Mouse (Mus musculus) thymus, postnatal 4 days (tissue): ENCODE data around the gene Csrnp3.
A peak's percentile ranks its signal among the peaks of the same experiment; 100 is the strongest.
"Not testable (repeated sequence)": the region's sequence is repeated elsewhere in the genome, so short reads cannot be mapped to it uniquely, and the experiment has no call there.

Source experiments
- DNase-seq: peaks from one replicate; pipeline ENCODE4 v3.0.0; 2021

Csrnp3 gene

DNA sequence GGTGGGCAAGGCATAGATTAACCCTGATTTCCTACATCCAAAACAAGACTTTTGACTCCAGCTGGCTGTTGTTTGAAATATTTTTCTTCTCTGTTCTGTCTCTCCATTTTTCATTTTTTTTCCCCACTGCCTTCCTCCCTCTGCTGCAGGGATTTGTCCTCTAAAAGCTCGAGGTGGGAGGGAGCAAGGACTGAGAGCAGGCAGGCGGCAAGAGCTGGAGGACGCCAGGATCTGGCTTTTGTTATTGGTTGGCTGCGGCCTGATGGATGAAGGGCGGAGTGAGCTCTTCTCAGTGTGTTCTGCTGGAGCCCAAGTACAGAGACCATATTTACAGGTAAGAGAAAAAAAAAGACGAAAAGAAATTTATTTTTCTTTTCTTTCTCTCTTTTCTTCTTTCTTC is at the start of gene Csrnp3:
Gene Csrnp3, plus strand, starts transcription at position 217 of the 400 bp plus-strand sequence.
- no peak for DNase-seq

DNA sequence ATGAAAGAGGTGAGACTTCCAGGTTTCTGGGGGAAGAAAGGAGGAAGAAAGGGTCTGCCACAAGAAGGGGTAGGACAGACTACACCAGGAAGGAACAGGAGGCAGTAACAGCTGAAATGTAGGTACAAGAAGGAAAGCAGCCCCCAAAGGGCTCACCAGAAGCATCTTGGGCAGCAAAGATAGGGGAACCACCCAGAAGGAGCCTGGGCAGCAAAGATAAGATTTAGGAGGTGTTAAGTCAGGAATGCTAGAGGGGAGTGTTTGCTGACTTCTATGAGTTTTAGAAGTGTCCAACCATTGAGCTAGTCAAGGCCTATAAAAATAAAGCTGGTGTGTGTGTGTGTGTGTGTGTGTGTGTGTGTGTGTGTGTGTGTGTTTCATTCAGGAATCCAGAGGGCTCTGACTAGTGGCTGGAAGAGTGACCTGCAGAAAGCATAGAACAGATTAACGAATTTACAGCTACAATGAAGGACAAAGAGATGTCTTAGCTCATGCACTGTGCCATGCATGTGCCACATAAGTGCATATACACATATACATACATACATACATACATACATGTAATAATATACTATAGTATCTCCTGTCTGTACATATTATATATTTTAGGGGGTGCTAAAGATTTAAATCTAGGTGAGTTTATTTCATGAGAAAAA is 44.4 kb upstream of the Csrnp3 start:
- DNase-seq, result no peak

DNA sequence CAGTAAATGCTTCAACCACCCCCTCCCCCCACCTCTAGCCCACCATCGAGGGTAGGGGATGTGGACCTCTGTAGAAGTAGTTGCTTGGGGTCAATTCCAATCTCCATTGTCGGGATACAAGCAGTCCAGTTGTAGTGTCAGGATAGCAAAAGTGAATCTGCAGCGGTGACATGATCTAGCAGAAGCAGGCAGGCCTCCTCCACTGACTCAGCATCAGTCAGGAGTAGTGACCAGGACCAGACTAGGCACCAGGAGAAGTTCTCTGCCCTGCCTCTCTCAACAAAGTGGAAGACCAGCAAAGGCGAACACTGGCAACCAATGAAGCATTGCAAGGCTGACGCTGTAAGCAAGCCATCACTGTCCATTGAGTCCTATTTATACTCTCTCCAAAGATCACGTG is 39.0 kb upstream of the Csrnp3 start:
- no peak for DNase-seq

DNA sequence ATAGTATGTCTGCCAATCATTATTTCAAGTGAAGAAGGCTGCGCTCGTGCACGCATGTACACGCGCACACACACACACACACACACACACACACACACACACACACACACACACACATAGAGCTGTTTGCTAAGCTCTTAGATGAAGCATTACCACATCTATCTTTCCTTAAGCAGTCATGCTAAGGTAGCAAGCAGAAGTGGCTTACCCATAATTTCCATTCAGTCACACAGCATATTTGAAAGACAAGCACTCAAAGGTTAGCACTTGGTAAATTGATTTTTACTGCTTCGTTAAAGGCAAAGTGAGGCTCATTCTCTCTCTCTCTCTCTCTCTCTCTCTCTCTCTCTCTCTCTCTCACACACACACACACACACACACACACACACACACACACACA is 34.4 kb upstream of the Csrnp3 start:
- DNase-seq, result not testable (repeated sequence)

DNA sequence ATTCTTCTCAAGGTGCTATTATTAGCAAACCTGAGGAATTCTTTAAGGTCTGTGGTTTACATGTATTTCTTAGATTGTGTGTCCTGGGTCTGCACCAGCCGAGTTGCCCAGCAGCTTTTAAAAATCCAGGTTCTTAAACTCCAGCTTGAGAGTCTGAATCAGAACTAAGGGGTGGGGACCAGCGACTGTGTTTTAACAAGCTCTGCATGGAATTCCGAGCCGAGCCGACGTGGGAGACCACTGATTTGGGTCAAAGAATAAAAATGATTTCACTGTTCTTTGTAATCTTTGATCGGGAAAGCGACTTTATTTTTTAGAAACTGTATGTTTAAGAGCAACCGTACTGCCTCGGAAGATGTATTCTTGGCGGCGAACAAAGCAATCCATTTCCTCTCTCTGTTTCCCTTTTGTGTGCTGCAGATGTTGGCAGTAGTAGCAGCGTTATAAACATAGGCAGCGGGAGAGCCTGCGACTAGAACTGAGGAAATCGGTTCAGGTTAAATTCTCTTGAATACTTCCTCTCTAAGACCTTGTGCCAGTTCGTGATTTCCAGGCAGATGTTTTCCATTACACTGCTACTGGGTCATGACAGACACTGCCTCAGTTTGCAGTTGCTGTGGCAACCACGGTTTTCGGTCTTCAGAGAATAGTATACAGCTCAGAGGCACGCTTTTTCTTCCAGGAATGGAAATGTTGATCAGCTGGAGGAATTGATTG is 27.3 kb upstream of the Csrnp3 start:
- peak; percentile 7 for DNase-seq

DNA sequence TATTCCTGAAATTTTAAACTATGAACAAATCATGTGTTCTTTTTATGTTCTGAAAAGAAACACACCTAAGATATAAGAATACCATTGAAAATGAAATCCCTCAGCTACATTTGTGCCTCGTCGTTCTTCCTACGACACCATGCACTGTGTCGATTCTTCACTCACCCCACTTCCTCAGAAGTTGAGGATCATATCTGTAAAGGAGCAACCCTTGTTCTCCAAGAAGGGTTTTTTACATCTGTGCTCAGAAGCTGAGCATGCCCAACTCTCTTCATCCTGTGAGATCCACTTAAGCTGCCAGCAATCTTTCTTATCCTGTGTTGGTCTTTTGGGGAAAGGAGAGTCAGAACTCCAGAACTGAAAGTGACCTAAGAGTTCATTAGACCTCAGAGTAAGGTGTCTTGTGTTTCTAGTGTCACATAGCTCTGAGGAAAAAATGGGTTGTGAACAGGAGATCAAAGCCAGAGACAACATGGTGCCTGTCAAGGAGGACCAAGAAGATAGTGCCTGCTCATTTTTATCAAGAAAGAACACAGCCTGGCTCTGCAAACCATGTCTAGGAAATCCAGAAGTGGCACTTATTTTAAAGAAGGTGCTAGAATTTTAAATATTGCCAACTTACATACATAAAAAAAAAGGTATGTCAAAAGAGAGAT is 25.3 kb upstream of the Csrnp3 start:
- DNase-seq, result no peak

DNA sequence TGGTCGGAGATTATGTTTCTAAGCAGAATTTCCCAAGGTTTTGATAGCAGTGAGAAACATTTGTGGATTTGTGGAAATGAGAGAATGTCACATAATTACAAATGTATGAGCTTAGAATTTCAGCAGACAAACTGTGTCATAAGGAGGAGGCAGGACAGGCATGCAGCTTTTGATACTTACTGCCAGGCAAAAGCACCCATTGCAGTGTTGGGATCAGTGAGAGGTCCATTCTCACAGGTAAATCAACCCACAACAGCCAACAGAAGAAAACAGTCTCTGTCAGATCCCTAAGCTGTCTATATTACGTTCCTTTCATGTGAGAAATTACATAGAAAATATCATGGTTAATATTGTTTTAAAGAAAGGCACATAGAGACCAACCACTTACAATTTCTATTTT is 19.3 kb upstream of the Csrnp3 start:
- DNase-seq, result no peak

DNA sequence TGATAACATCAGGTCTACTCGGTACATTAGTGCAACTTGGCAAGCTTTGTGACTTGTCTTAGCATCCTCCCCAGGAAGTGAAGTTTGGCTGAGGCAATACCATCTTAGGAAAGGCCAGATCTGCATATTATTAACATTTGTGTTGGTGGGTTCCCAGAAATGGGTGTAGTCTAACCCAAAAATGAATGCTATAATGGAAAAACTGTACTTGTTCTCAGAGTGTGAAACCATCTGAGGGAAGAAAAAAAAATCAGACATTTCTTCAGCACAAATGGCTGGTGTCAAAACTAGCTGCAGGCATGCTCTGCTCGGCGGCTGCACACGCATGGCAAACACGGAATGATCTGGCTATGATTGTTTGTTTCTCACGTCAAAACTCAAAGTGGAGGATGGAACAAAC is 18.8 kb upstream of the Csrnp3 start:
- DNase-seq, result no peak

DNA sequence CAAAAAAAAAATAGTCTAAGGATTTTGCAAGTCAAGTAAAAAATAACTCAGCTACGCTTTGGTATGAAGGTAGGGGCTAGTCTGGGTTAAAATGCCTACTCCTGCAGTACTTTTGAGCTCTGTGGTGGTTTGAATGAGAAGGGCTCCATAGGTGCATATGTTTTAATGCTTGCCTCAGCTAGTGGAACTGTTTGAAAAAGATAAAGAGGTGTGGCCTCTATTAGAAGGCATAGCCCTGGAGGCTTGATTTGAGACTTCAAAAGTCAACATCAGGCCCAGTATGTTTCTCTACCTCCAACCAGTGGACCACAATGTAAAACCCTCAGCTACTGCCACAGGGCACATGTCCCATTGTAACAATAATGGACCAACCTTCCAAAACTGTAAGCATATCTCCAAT is 16.9 kb upstream of the Csrnp3 start:
- no peak for DNase-seq

DNA sequence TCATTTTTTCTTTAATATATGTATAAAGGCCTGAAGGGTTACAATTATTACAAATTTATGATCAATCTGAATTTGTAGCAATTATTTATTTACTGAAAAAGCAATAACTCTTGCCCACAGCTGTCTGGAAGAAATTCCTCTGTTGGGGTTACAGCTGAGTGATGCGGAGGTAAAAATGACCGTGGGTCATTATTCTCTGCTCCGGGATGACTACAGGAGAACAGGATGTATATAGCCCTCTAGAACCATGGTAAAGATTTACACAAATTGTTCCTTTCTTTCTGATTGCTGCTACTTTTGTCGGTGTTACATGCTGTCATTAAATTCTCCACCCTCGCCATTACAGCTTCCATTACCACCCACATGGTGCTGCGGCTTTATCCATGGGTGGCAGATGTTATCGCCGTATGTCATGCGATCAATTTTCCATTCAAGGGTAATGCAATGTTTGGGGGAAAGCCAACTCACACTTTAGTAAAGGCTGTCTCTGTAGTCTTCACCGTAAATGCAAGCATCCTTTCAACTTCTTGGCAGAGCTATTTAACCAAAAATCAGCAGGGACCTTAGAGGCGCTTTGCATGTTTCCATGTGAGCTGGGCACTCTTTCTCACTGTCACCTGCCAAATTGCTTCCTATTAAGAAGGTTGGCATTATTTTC is 12.7 kb upstream of the Csrnp3 start:
- no peak for DNase-seq

DNA sequence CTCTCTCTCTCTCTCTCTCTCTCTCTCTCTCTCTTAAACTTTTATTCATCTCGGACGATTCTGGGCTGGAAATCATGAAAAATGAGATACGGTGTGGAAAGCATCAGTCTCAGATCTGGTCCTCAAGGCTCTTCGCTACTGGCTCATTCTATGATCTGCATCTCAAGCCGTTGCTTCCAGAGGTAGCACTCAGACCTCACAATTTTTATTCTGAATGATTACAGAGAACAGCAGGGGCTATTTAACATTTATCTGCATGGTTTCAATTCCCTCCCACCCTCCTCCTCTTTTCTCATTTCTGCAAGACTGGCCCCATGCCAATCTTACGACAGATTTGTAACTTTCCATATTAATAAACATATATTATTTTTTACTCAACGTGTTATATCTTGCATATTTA is 12.1 kb upstream of the Csrnp3 start:
- no peak for DNase-seq

DNA sequence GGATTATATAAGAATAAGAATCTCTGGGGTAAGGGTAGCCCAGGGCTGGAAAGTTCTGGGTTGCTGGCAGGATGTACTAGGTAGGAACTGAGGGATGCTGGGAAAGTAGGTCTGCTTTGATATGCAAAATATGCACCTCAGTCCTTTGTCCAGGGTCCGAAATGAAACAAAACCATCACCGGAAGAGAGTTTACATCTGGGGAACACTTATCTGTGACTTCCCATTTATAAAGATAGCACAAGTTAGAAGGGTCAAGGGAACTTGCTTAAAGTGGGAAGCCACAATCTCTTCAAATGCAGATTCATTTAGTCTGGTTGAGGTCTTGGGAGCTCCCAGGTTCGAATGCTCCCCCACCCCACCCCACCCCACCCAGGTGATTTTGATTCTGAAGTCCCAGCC is 4.0 kb upstream of the Csrnp3 start:
- no peak for DNase-seq

DNA sequence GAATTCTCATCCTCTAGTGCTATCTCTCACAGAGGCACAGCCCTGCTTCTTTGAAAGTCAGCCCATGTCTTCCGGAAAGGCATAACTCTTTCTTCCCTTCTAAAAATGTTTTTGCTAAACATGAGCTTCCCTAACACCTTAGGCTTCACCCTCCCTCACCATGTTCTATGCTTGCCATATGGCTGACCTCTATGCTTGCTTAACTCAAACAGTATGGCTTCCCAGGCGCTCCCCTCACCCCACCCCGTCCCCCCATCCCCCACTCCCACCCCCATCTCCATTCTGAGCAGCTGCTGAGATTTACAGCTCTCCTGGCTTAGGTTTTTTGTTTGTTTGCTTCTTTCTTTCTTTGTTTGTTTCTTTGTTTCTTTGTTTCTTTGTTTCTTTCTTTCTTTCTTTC is 3.2 kb upstream of the Csrnp3 start:
- no peak for DNase-seq

DNA sequence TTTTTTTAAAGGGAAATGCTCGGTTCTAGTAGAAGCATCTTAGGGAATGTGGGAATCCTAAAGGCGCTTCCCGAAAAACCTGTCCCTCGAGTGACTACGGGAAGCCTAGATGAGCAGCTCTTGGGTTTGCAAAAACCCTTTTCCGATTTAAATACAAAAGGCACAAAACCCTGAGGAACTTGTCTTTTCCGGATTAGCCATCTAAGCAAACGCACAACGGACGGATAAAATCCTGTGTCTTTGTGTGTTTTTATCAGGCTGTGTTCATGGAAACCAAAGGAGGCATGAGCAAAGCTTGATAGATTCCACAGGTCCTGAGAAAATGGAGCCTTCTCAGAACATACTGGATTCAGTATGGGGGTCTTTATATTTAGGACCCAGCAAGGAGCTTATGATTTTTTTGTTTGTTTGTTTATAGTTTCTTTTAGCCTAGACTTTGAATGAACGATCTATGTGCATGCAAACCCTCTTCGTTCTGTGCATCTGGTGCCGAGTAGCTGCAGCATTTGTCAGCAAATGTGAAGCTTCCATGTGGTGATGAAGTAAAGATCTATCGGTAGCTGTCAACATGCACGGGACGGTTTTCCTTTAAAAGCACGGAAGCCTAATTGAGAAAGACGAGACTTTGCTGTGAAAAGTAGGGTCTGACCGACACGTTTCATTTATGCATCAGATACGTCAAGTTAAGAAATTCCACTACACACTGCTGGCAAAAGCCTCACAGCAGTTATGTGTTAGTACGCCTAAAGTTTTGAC is 611 bp downstream of the Csrnp3 start:
- no peak for DNase-seq

DNA sequence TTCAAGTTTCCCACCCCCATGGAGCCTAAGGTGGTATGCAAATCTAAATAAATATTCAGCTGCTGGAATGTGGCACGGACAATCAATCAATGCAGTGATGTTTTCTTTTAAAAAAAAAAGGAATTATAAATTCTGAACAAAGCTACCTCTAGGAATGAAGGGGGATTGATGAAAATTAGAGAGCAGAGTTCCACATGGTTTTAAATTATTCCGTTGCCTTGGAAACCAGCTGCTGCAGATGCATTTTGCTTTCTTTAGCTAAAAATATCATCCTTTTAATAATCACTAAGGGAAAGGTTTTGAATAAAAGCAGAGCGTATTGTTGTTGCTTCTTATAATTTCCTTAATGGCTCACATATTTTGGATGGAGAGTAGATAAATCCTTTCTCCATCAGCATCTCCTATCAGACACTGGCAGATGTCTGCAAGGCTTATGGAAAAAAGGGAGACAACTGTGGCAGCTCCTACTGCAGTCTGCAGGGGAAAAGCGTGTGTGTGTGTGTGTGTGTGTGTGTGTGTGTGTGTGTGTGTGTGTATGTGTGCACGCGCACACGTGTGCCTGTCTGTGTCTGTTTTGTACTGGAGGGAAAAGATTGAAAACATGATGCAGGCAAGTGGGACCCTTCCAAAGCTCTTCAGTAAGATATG is 2.0 kb downstream of the Csrnp3 start:
- DNase-seq, result no peak

DNA sequence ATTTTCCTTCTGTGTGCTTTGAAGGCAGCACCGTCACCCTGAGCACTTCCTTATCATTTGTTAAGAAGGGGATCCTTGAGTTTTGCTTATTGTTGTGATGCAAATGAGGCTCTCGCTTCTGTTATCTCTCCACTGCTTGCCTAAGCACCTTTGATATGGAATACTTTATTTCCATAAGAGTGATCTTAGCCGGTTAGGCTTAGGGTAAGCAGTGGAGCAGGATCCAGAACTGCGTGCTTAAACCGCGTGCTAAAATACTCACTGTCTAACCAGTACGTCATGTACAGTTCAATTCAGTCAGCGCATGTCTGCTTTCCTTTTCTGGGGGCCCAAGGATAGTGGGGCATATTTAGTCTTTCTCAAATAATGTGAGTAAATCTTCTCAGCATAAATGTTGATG is 3.1 kb downstream of the Csrnp3 start:
- DNase-seq, result no peak

DNA sequence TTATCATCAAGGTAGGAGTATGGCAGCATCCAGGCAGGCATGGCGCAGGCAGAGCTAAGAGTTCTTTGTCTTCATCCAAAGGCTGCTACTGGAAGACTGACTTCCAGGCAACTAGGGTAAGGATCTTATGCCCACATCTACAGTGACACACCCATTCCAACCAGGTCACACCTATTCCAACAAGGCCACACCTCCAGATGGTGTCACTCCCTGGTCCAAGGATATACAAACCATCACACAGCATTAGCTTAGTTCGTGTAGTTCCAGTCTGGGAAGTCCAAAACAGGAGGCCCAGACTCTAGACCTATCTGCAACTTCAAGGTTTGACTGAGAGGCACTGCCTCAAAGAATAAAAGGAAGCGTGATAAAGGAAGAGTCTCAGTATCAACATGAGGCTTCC is 4.7 kb downstream of the Csrnp3 start:
- not testable (repeated sequence) for DNase-seq

DNA sequence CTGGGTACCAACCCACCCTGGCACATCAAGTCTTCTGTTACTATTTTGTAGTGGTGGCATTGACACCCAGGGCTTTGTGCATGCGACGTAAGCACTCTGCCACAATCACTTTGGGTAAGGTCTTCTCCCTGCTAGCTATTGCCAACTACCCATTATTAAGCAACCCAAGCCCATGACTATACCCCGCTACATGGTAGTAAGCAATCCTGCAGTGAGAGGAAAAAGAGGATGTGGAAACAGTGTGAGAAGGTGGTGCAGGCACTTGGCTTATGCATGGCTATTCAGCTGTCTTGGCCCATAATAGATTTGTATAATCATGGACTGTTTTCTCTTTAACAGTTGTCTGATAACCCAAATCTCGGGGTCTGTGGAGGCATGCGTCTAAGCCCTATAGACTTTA is 11.2 kb downstream of the Csrnp3 start:
- DNase-seq, result no peak

DNA sequence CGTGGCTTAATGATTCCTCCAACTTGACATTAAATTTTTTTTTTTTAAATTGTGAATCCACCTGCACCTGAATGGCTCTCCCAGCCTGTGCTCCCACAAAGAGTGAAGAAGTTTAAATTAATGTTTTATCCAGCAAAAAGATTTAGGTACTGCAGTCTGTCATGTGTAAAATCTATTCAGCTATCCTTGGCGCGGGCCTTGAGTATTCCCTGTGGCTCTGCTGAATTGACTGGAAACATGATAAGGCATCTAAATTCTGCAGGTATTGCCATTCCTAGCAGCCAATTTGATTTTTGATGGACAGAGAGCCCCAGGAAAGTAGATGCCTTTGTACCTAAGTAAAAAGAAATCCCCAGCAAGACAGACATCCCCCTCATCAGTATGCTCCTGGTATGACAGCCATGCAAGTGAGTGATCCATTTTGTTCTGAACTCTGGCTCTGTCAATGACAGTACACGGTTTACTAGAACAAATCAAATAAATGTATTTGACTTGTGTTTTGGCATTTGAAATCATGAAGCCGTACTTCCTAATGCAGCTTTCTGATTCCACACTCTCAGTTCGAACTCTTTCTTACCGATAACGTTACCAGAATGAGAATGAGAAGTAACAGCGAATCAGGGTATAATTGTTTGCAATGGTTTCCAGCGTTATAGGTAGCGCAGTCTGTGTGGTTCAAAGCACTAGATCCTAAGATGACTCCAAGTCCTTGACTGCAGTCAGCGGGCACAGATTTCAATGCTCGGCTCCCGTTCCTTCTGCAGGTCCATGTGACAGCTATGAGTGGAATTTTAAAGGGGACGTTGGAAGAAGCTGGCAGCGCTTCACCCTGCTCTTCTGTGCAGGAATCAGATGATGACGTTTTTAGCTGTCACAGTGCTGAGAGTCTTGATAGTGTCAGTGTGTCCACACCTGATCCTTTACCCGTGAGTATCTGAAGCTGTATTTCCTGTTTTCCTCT is 14.5 kb downstream of the Csrnp3 start:
- DNase-seq, result no peak

DNA sequence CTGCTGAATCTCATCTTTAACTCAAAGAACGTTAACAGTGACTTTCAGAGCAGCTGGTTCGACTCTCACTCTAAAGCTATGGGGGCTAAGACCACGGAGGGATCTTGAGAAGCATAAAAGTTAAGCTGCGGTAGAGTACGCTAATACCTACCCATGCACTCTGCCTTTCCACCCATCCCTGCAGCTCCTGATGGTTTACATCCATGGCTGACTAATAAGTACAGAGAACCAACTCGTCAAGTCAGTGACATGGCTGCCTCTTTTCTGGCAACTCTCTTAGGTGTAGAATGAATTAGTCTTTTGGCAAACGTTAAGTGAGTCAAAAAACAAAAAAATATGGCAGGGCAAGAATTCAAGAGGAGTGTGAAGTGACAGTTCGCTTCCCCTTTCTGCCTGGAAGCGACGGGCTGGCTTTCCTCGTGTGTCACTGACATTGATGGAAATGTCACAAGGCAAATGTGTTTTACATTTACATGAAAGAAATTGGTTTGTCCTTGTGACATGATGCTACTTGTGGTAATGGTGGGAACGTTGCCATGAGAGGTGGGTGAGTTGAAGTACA is 19.3 kb downstream of the Csrnp3 start:
- no peak for DNase-seq
